Mouse (Mus musculus) intestine, postnatal 0 days (tissue): Measurements from ENCODE around the gene Cacna2d1. TPM values are rescaled to one million over a fixed set of nuclear protein-coding genes. Genes with fewer than 3 reads are reported as not detected.

ENCODE experiments used
- ATAC-seq: fragments of 200-750 bp; cut with Nextera tagmentation; 2 replicates; pipeline ENCODE4 v1.8.0; 2017; ENCODE audit warnings: mild to moderate bottlenecking, moderate TSS enrichment, moderate library complexity
- H3K27ac ChIP-seq: fragments of 300-500 bp; sonication (generic); 2 replicates; pipeline ENCODE4 v1.5.1; 2014; ENCODE audit warnings: mild to moderate bottlenecking, low read depth, low read length, moderate library complexity
- H3K27me3 ChIP-seq: fragments of 300-500 bp; sonication (generic); replicated peaks from 2 replicates; pipeline ENCODE4 v1.6.1; 2014; ENCODE audit warnings: low read length, mixed read lengths; ENCODE audit not compliant: control insufficient read depth, insufficient read depth
- H3K36me3 ChIP-seq: fragments of 300-500 bp; sonication (generic); 2 replicates; pipeline ENCODE4 v1.6.1; 2014; ENCODE audit warnings: mild to moderate bottlenecking, moderate library complexity; ENCODE audit not compliant: control insufficient read depth, insufficient read depth
- H3K4me1 ChIP-seq: fragments of 300-500 bp; sonication (generic); replicated peaks from 2 replicates; pipeline ENCODE4 v1.6.1; 2014; ENCODE audit warnings: antibody characterized with exemption, low read length, mixed read lengths; ENCODE audit not compliant: control insufficient read depth, insufficient read depth
- H3K4me2 ChIP-seq: fragments of 300-500 bp; sonication (generic); replicated peaks from 2 replicates; pipeline ENCODE4 v1.6.1; 2014; ENCODE audit warnings: low read depth, mild to moderate bottlenecking, moderate library complexity
- H3K4me3 ChIP-seq: fragments of 300-500 bp; sonication (generic); 2 replicates; pipeline ENCODE4 v1.5.1; 2014; ENCODE audit warnings: low read depth, low read length
- H3K9ac ChIP-seq: fragments of 300-500 bp; sonication (generic); 2 replicates; pipeline ENCODE4 v1.6.1; 2014; ENCODE audit warnings: mild to moderate bottlenecking, low read depth, low read length
- H3K9me3 ChIP-seq: fragments of 300-500 bp; sonication (generic); 2 replicates; pipeline ENCODE4 v1.6.1; 2016; ENCODE audit warnings: mixed run types; ENCODE audit not compliant: control insufficient read depth
- CTCF ChIP-seq: sonication (generic); IDR thresholded peaks from 2 replicates; pipeline ENCODE4 v1.5.1; 2016; ENCODE audit warnings: low read depth, mild to moderate bottlenecking, control low read depth, antibody characterized with exemption, moderate library complexity
- WGBS: fragments of 180-500 bp; shearing (Covaris S2); extraction: QIAGEN DNeasy Blood & Tissue Kit; methylation state at CpG from one replicate; pipeline ENCODE4 v1.1.7; 2014; 5-methylcytosine and 5-hydroxymethylcytosine counted together
- polyA plus RNA-seq: library from polyadenylated mRNA; unstranded; fragments of >200 nt; fragmentation: Nextera tagmentation; extraction: Ambion mirVana; gene quantifications from 2 replicates; pipeline ENCODE4 v1.2.1, GENCODE M21; 2015

The Cacna2d1 gene
- polyA plus RNA-seq, 1 experiment from 2014 or later: 7.2 TPM

DNA sequence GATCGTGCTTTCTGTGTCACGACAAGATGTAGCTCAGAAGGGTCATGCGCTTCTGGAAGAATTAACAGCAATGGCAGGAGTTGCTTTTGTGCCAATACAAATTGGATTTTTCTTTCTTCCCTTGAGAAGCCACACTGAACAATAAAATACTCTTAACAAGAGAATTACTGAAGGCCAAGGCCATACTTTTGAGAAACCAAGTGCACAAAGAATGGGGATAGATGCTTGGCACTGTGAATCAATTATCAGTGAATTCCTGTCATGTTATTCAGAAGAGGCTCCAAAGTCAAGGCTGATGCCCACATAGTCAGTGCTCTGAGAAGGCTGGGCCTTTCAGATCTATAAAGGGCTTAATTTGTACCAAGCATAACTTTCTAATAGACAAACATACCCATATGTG, 305.8 kb downstream of the Cacna2d1 start:
- no peak overlapping the region for H3K9ac ChIP-seq
- no peaks in the 10 kb centered on the region for H3K4me1 ChIP-seq
- no peaks in the 10 kb centered on the region for H3K36me3 ChIP-seq
- no peak overlapping the region for H3K4me2 ChIP-seq
- no peak overlapping the region for H3K4me3 ChIP-seq
- H3K27me3 ChIP-seq: no peaks in the 10 kb centered on the region
- no peaks in the 10 kb centered on the region for H3K9me3 ChIP-seq
- no peak for ATAC-seq
- no peak overlapping the region for H3K27ac ChIP-seq
- WGBS: 88% methylated on average over 3 of the region's 3 CpGs
- no peak for TF ChIP-seq CTCF

DNA sequence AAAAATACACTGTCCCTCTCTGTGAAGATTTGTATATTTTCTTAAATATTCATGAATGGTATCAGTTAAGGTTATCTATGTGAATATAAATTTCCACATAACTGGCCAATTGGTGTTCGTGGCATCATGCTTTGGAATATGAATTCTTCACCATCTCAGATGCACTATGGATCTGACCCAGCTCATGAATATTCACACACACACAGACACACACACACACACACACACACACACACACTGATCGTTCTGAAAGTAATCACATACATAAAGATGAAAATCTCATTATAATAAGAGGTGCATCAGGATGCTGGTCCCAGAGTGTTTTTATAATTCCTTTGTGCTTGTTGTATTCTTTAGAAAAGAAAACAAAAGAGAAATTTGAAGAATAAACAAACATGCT, 309.1 kb downstream of the Cacna2d1 start:
- Histone ChIP-seq H3K36me3 (no peaks in the 10 kb centered on the region), H3K9me3 (no peaks in the 10 kb centered on the region), H3K27ac (no peak overlapping the region), H3K4me2 (no peak overlapping the region), H3K4me1 (no peaks in the 10 kb centered on the region), H3K4me3 (no peak overlapping the region), H3K9ac (no peak overlapping the region), H3K27me3 (no peaks in the 10 kb centered on the region)
- TF ChIP-seq CTCF: no peak
- no peak for ATAC-seq
- 85% methylated on average over 2 of the region's 2 CpGs for WGBS

DNA sequence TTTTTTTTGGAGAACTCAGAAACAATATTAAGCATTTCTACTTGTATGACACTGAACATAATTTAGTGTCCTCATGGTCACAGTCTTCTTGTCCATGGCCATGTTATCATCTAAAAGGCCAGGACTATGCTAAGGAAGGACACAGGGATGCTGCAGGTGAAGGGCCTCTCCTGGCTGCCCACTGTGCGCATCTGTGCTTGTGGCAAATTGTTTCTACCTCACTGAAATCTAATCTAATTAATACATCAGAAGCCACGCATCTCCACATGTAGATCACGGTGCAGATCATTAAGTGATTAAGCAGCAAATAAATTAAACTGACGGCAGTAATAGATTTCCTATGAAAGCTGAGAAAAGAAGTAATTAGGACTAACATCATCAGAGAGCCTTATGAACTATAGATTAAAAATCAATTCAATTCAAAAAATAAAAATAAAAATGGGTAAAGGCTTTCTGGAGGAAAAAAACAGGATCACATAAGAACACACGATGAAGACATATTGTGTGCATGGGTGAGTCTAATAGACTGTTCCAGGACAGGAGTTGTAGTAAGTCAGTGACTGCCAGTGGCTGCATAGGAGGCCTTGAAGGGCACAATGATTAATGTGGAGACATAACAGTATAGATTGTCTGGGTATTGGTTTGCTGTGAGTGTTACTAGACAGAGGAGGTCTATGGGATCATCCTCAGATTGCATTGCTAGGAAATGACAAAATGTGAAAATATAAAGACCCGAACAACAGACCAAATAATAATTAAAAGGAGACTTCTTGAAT, 318.4 kb downstream of the Cacna2d1 start:
- no peak for ATAC-seq
- WGBS: 89% methylated on average over 6 of the region's 6 CpGs
- Histone ChIP-seq H3K4me2 (no peak overlapping the region), H3K4me3 (no peak overlapping the region), H3K36me3 (no peaks in the 10 kb centered on the region), H3K9me3 (no peaks in the 10 kb centered on the region), H3K4me1 (no peaks in the 10 kb centered on the region), H3K27me3 (no peaks in the 10 kb centered on the region), H3K27ac (no peak overlapping the region), H3K9ac (no peak overlapping the region)
- no peak for TF ChIP-seq CTCF

GRCm38 (mm10) chr5:16253768-16254167, 319.3 kb downstream of the Cacna2d1 start:
- no peaks in the 10 kb centered on the region for H3K27me3 ChIP-seq
- no peaks in the 10 kb centered on the region for H3K36me3 ChIP-seq
- H3K9me3 ChIP-seq: no peaks in the 10 kb centered on the region
- no peak overlapping the region for H3K27ac ChIP-seq
- no peak overlapping the region for H3K9ac ChIP-seq
- H3K4me2 ChIP-seq: no peak overlapping the region
- H3K4me1 ChIP-seq: no peaks in the 10 kb centered on the region
- no peak overlapping the region for H3K4me3 ChIP-seq
- no peak for TF ChIP-seq CTCF
- 80% methylated on average over 1 of the region's 1 CpGs for WGBS
- ATAC-seq: no peak

GRCm38 (mm10) chr5:16265385-16265784, 330.9 kb downstream of the Cacna2d1 start:
- 75% methylated on average over 6 of the region's 6 CpGs for WGBS
- Histone ChIP-seq H3K9ac (no peak overlapping the region), H3K27ac (no peak overlapping the region), H3K4me1 (no peaks in the 10 kb centered on the region), H3K36me3 (no peaks in the 10 kb centered on the region), H3K4me3 (no peak overlapping the region), H3K4me2 (no peak overlapping the region), H3K27me3 (no peaks in the 10 kb centered on the region), H3K9me3 (no peaks in the 10 kb centered on the region)
- TF ChIP-seq CTCF: no peak
- ATAC-seq: no peak

DNA sequence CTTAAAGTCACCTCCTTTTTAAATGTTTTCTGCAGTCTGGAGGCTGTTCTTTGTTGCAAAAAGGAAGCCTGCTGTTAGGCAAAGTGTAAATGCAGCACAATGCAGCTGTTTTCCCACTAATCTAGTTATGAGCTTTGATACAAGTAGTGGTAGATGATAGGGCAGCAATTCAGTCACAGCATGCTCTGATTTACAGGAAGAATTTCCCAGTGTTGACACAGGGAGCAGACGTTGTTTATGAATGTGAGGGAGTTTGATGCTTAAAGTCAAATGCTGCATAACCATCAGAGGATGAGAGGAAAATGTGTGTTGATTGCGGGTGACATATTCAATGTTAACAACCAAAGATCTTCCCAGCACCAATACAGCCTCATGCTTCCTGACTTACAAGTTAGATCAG, 342.6 kb downstream of the Cacna2d1 start:
- H3K27me3 ChIP-seq: no peaks in the 10 kb centered on the region
- ATAC-seq: no peak
- H3K9me3 ChIP-seq: no peaks in the 10 kb centered on the region
- H3K4me2 ChIP-seq: no peak overlapping the region
- H3K27ac ChIP-seq: no peak overlapping the region
- H3K9ac ChIP-seq: no peak overlapping the region
- no peaks in the 10 kb centered on the region for H3K4me1 ChIP-seq
- H3K4me3 ChIP-seq: no peak overlapping the region
- WGBS: 60% methylated on average over 2 of the region's 2 CpGs
- TF ChIP-seq CTCF: no peak
- H3K36me3 ChIP-seq: no peaks in the 10 kb centered on the region

DNA sequence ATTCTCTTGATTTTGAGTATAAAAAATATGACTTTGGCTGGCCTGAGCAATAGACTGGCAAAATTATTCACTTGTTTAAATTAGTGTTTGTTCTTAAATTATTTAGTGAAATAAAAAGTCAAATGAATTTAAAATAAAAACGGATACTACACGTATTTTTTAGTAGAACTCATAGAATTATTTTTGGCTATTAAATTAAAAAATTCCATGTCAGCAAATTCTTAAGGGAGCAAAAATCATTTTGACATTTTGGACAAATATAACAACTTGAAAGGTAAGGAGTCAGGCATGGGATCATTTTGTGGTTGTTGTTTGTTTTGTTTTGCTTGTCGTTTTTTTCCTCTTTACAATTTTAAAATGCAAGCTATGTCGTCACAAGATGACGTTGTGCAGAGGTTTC, 346.7 kb downstream of the Cacna2d1 start:
- 82% methylated on average over 5 of the region's 5 CpGs for WGBS
- Histone ChIP-seq H3K4me3 (no peak overlapping the region), H3K36me3 (no peaks in the 10 kb centered on the region), H3K9ac (no peak overlapping the region), H3K4me1 (no peaks in the 10 kb centered on the region), H3K27me3 (no peaks in the 10 kb centered on the region), H3K27ac (no peak overlapping the region), H3K4me2 (no peak overlapping the region), H3K9me3 (no peaks in the 10 kb centered on the region)
- no peak for TF ChIP-seq CTCF
- no peak for ATAC-seq
